Comparison of ENCODE assay signal across 27 mouse cellular contexts in the genomic region with DNA sequence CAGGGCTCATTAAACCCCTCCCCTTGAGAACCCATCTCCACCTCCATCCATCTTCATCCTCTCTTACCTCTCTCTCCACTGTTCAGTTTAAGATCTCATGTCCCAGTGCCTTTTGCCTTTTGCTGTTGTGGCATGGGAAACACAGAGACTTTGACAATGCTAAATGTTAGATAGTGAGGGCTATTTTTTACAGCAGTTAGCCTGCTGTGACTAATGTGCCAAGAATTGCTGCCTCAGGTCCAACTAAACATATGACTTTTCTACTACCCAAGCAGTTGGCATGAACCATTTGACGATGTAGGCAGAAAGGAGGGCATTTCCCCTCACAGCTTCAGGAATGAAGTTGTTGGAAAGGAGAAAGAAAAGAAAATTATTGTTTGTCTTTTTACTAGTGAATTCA.
DNase-seq lines count a peak whose midpoint lies in the region; ATAC-seq and TF ChIP-seq lines count a peak whose summit lies in the region.
"Had no signal": no experiment of that assay in that cellular context is flagged by ENCODE, and none has a peak within 500 bp of the region (broad histone marks: within the 10 kb centered on the region; RNA-seq: fewer than 3 reads in every experiment).

No protein-coding gene starts in this region.

- no peak overlapping the region for H3K9ac ChIP-seq in kidney, embryonic 14.5 days (ENCODE audit: low read depth, low read length)
- no peak overlapping the region for H3K9ac ChIP-seq in heart, postnatal 0 days (replicated peaks; ENCODE audit: low read depth, low read length)
- H3K9ac ChIP-seq: forebrain, embryonic 15.5 days; hindbrain, embryonic 14.5 days; limb, embryonic 13.5 days; lung, embryonic 15.5 days; neural tube, embryonic 12.5 days had no signal

- no peak overlapping the region for H3K4me2 ChIP-seq in kidney, embryonic 14.5 days (replicated peaks; ENCODE audit: low read depth, low read length)
- no peak overlapping the region for H3K4me2 ChIP-seq in heart, postnatal 0 days (ENCODE audit: low read depth, low read length)
- H3K4me2 ChIP-seq: forebrain, embryonic 15.5 days; hindbrain, embryonic 14.5 days; limb, embryonic 13.5 days; liver, embryonic 11.5 days; lung, embryonic 15.5 days; midbrain, embryonic 11.5 days; neural tube, embryonic 12.5 days had no signal

- no peaks in the 10 kb centered on the region for H3K36me3 ChIP-seq in kidney, embryonic 14.5 days (ENCODE audit: control insufficient read depth, insufficient read depth, low read length)
- H3K36me3 ChIP-seq in heart, postnatal 0 days (replicated peaks; ENCODE audit: control insufficient read depth, insufficient read depth, low read length) = no peaks in the 10 kb centered on the region
- H3K36me3 ChIP-seq: forebrain, embryonic 15.5 days; limb, embryonic 13.5 days; lung, embryonic 15.5 days; neural tube, embryonic 12.5 days had no signal

- H3K4me1 ChIP-seq in kidney, embryonic 14.5 days (ENCODE audit: control insufficient read depth, insufficient read depth, low read length) = no peaks in the 10 kb centered on the region
- H3K4me1 ChIP-seq in heart, postnatal 0 days (ENCODE audit: control insufficient read depth, insufficient read depth) = peaks cover 22% of the 10 kb centered on the region
- H3K4me1 ChIP-seq: limb, embryonic 13.5 days; lung, embryonic 15.5 days; neural tube, embryonic 12.5 days had no signal

- DNase-seq in heart, adult 18-20 months = peak; percentile 39 to 67
- DNase-seq in heart, postnatal 14 days = no peak
- DNase-seq in kidney, adult 11 months = peak; percentile 9
- peak; percentile 82 for DNase-seq in NIH3T3 (ENCODE audit: low read depth)
- DNase-seq in heart, postnatal 0 days (ENCODE audit: low spot score) = peak; percentile 57
- DNase-seq in cerebellum, adult 18-20 months = no peak
- DNase-seq in left cerebral cortex, adult 2 months (ENCODE audit: extremely low spot score in 1 of 2, low spot score in 2 of 2) = no peak
- DNase-seq: adrenal gland, adult 2 months; adrenal gland, postnatal 36 days; cerebellum, adult 8-10 months; cerebellum, postnatal 25 days; right cerebral cortex, adult 18-20 months; spleen, adult 18-20 months; thymus, postnatal 14 days had no signal

- H3K4me3 ChIP-seq in kidney, embryonic 14.5 days (ENCODE audit: low read length) = no peak overlapping the region
- H3K4me3 ChIP-seq in heart, postnatal 0 days (ENCODE audit: low read depth, low read length) = no peak overlapping the region
- H3K4me3 ChIP-seq in left cerebral cortex, adult 2 months = no peak overlapping the region
- H3K4me3 ChIP-seq: forebrain, embryonic 15.5 days; layer of hippocampus, adult 2 months; limb, embryonic 13.5 days; lung, embryonic 15.5 days; myocyte; neural tube, embryonic 12.5 days had no signal

- no peak overlapping the region for H3K27ac ChIP-seq in kidney, embryonic 14.5 days (ENCODE audit: low read depth, low read length)
- peak overlapping the region; percentile 43 for H3K27ac ChIP-seq in heart, postnatal 0 days (ENCODE audit: low read depth)
- no peak overlapping the region for H3K27ac ChIP-seq in left cerebral cortex, adult 2 months
- H3K27ac ChIP-seq: forebrain, embryonic 15.5 days; hindbrain, embryonic 14.5 days; layer of hippocampus, adult 2 months; limb, embryonic 13.5 days; lung, embryonic 15.5 days; neural tube, embryonic 12.5 days had no signal

- TF ChIP-seq EP300 in heart, postnatal 0 days (IDR thresholded peaks at IDR 0.05; ENCODE audit: low read depth) = no peak

- no peak for ATAC-seq in kidney, embryonic 14.5 days (ENCODE audit: low FRiP score, low TSS enrichment)
- ATAC-seq in heart, postnatal 0 days (ENCODE audit: insufficient read depth, low read depth) = peak; percentile 51; the same call in 1 of the 2 replicates
- ATAC-seq: CD4-positive, CD25-positive, alpha-beta regulatory T cell, adult 4 months; forebrain, embryonic 15.5 days; intestine, postnatal 0 days; midbrain, embryonic 16.5 days had no signal

- no peaks in the 10 kb centered on the region for H3K9me3 ChIP-seq in kidney, embryonic 14.5 days (ENCODE audit: control insufficient read depth, low read length)
- no peaks in the 10 kb centered on the region for H3K9me3 ChIP-seq in heart, postnatal 0 days (replicated peaks; ENCODE audit: control insufficient read depth, low read length)
- H3K9me3 ChIP-seq: forebrain, embryonic 15.5 days; limb, embryonic 13.5 days; lung, embryonic 15.5 days; neural tube, embryonic 12.5 days had no signal

- WGBS in kidney, embryonic 14.5 days = 89% methylated on average over 1 of the region's 1 CpGs
- WGBS in heart, postnatal 0 days = 19% methylated on average over 1 of the region's 1 CpGs

- intact Hi-C loops in heart, postnatal 14 days (cut with DNase I) = loop anchor here (5.0 to 10.0 kb wide), 2 partner anchors 114 to 294 kb away; no protein-coding TSS in a partner anchor
- intact Hi-C loops in left cerebral cortex, adult 2 months (cut with DNase I) = no loop called here

- no peaks in the 10 kb centered on the region for H3K27me3 ChIP-seq in kidney, embryonic 14.5 days (ENCODE audit: control insufficient read depth, insufficient read depth, low read length)
- no peaks in the 10 kb centered on the region for H3K27me3 ChIP-seq in heart, postnatal 0 days (ENCODE audit: control insufficient read depth, insufficient read depth, low read length)
- H3K27me3 ChIP-seq: forebrain, embryonic 15.5 days; limb, embryonic 13.5 days; lung, embryonic 15.5 days; neural tube, embryonic 12.5 days had no signal

- TF ChIP-seq CTCF in heart, postnatal 0 days (IDR thresholded peaks at IDR 0.05; ENCODE audit: low read depth) = no peak
- TF ChIP-seq CTCF in left cerebral cortex, adult 2 months (IDR thresholded peaks at IDR 0.05) = no peak

Comparison
In these comparisons a context has a peak if more than half of its experiments do, and no peak if none do; other contexts are left out.
1. DNase-seq: peak in heart, adult 18-20 months (2 of 2), kidney, adult 11 months (single experiment), NIH3T3 (single experiment) and heart, postnatal 0 days (single experiment); none in heart, postnatal 14 days (0 of 2), cerebellum, adult 18-20 months (0 of 2) and left cerebral cortex, adult 2 months (0 of 2).